Mouse (Mus musculus) erythroblast, embryonic 14.5 days (primary cell): ENCODE results near the gene Hipk4.

ENCODE experiments used
- GATA1 ChIP-seq: IDR thresholded peaks from 2 replicates; pipeline ENCODE4 v1.6.1; 2012; ENCODE audit warnings: low read length, inconsistent platforms, mixed read lengths
- TAL1 ChIP-seq: IDR thresholded peaks from 3 replicates; pipeline ENCODE4 v1.6.1; 2012; ENCODE audit warnings: low read length, inconsistent platforms, mixed read lengths

GRCm38 (mm10) chr7:27481627-27481969 is 41.5 kb upstream of the Hipk4 start:
- no peak for TF ChIP-seq TAL1
- no peak for TF ChIP-seq GATA1
